Mouse (Mus musculus) gastrocnemius, postnatal 14 days (tissue): ENCODE results near the gene Foxm1. TPM values are rescaled to one million over a fixed set of nuclear protein-coding genes. Genes with fewer than 3 reads are reported as not detected.

Source experiments
- DNase-seq: peaks from one replicate; pipeline ENCODE4 v3.0.0; 2021; ENCODE audit warnings: mixed read lengths
- intact Hi-C: fragments of 180-260 bp; cut with DNase I; formaldehyde crosslinking; loops from one replicate; pipeline ENCODE4 v1.15.1; 2025; ENCODE audit warnings: low total_unique reads
- total RNA-seq, 2 experiments: library from RNA; stranded (reverse); gene quantifications; 2 replicates each; pipeline ENCODE4 v1.2.3; 2021

The Foxm1 gene
- total RNA-seq, 2 experiments from 2014 or later: 4.1 to 4.4 TPM

- DNase-seq: no peak
- intact Hi-C loops: no loop called here
Observed at GRCm38 (mm10) chr6:128418076-128418475, 55.3 kb downstream of the Foxm1 start.

GRCm38 (mm10) chr6:128421036-128421435, 58.3 kb downstream of the Foxm1 start:
- DNase-seq: no peak
- intact Hi-C loops: no loop called here

GRCm38 (mm10) chr6:128421480-128421879, 58.7 kb downstream of the Foxm1 start:
- intact Hi-C loops: no loop called here
- DNase-seq: no peak

- no peak for DNase-seq
- intact Hi-C loops: no loop called here
Observed at GRCm38 (mm10) chr6:128423496-128424268, 60.9 kb downstream of the Foxm1 start.

GRCm38 (mm10) chr6:128424269-128425019, 61.7 kb downstream of the Foxm1 start, which contains the start of gene Itfg2:
Gene Itfg2, minus strand, starts transcription at chr6:128424931.
- peak; percentile 95 for DNase-seq
- intact Hi-C loops: no loop called here

GRCm38 (mm10) chr6:128425046-128425445, 62.3 kb downstream of the Foxm1 start:
- intact Hi-C loops: no loop called here
- no peak for DNase-seq

Other genes with a start within 250 kb of the Foxm1 start
- gene Tspan9, start 219.4 kb upstream of the Foxm1 start, total RNA-seq: 10 to 100 TPM; 45.6 to 71.6 TPM
- gene Tead4, start 62.1 kb upstream of the Foxm1 start, total RNA-seq: 10 to 100 TPM; 10.9 to 11.0 TPM
- gene Tulp3, start 7.1 kb upstream of the Foxm1 start, total RNA-seq: 10 to 100 TPM in 1 of 2 experiments, 1 to 10 TPM in 1; 6.6 to 10.2 TPM
- 1 to 10 TPM; 9.0 to 9.7 TPM for gene Rhno1, start 56 bp upstream of the Foxm1 start, total RNA-seq
- not detected for gene Tex52, start 12.5 kb downstream of the Foxm1 start, total RNA-seq
- not detected for gene Gm44596, start 12.5 kb downstream of the Foxm1 start, total RNA-seq
- 1 to 10 TPM; 3.0 to 3.4 TPM for gene Nrip2, start 36.3 kb downstream of the Foxm1 start, total RNA-seq
- 10 to 100 TPM; 18.1 to 19.9 TPM for gene Itfg2, start 62.0 kb downstream of the Foxm1 start, total RNA-seq
- 10 to 100 TPM; 80.7 to 92.8 TPM for gene Fkbp4, start 75.7 kb downstream of the Foxm1 start, total RNA-seq
- gene Pzp, start 163.8 kb downstream of the Foxm1 start, total RNA-seq: not detected
- gene A2ml1, start 218.6 kb downstream of the Foxm1 start, total RNA-seq: not detected